Mouse (Mus musculus): ENCODE data around the gene Olfr855. TPM values are rescaled to one million over a fixed set of nuclear protein-coding genes. Genes with fewer than 3 reads are reported as not detected.

The Olfr855 gene
- total RNA-seq (2023), result not detected

DNA sequence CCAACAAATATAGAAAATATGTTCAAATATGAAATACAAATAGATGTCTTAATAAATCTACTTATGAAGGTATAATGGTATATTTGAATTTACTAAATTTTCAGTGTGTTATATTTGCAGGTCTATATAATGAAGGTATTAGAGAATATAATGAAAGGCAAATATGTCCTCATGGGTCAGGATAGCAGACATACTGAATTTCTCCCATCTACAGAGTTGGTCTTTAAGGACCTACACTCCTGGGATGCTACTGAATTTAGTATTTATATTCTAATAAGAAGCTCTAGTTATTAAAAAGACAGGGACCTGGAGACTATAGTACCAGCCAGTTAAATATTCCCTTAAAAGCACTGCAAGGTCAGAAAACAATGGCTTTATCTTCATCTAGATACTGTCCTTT lies at the start of gene Olfr855:
TSS of gene Olfr855 (plus strand) at position 301 of the 400 bp plus-strand sequence.

DNA sequence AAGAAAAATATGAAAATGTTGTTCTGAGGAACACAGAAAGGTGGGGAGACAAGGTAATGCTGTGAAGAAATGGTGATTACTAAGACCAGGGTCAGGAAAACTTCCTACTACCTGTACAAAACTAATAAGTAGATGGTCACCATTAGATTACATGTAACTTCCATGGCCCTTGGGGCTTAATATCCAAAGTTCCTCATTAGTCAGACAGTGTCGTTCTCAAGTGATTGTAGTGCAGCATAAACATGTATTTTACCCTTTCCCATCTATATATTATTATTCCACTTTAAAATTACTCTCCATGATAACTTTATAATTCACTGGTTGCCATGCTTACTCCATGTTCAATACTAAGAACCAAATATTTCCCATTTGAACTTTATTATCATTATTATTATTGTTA lies 41.4 kb upstream of the Olfr855 start, which contains the start of gene Olfr853:
TSS of gene Olfr853 (minus strand) at position 101 of the 400 bp plus-strand sequence.

DNA sequence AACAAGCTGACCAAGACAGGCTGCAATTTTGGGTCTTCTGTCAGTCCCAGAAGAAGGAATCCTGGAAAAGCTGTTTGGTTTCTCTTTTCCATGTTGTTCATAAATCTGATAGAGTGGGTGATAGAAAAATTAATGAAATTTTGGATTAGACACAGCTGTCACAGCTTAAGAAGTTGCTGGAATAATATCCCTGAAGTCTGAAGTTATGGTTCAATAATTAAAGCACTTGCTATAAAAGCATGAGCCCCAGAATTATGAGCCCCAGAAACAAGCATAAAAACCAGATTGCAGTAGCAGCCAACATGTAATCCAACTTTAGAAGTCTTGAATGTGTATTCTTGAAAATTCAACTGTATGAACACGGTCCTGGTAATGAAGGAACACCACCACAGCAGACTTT lies 15.1 kb upstream of the Olfr855 start, which contains the start of gene Olfr854:
TSS of gene Olfr854 (minus strand) at position 101 of the 400 bp plus-strand sequence.

DNA sequence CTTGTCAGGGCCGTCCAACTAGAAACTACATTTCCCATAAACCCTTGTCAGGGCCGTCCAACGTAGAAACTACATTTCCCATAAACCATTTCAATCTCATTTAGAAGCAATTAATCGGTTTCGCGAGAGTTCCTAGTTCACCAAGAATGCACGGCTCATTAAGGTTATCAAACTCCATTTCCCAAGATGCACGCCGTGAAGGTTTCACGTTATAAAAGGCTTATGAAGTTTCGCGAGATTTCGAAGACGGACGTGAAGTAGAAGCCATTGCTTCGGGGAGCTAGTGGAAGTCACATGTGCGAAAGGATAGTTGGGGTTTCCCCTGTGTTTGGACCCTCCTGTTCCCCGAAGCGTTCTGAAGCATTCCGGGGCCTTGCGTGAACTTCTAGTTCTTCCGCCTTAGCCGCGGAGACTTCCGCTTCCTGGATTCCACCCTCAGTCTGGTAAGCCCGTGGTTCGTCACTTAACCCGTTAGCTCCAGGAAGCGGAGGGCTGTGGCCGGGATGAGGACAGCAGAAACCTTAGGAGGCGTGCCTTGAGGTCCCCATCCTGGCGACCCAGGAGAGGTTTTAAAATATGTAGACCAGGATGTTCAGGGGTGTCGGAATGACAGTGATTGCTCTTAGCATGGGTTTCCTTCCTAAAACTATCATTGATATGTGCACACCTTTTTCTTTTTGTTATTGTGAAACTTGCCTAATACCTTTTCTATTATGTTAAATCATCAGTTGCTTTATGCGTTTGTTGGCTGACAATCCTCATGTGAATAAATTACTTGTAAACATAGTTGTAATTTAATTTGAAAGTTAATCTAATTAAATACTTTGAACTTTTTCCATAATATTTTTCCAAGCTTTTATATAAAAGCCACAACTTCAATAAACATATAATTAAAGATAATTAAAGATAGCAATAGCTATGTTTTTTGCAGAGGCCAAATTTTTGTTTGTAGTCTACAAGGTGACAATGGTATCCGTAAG lies 39.7 kb downstream of the Olfr855 start, which contains the start of gene Zfp317:
TSS of gene Zfp317 (plus strand) at position 260 of the 980 bp plus-strand sequence.

Other genes starting within 250 kb of the Olfr855 start
- gene Olfr845, start 246.2 kb upstream of the Olfr855 start, total RNA-seq (2023), result not detected
- not detected for gene Olfr846, start 218.6 kb upstream of the Olfr855 start, total RNA-seq (2023)
- gene Olfr847, start 203.9 kb upstream of the Olfr855 start, total RNA-seq (2023), result not detected
- not detected for gene Olfr849, start 142.4 kb upstream of the Olfr855 start, total RNA-seq (2023)
- not detected for gene Olfr850, start 104.4 kb upstream of the Olfr855 start, total RNA-seq (2023)
- not detected for gene Olfr851, start 89.3 kb upstream of the Olfr855 start, total RNA-seq (2023)
- gene Olfr853, start 41.5 kb upstream of the Olfr855 start, total RNA-seq (2023), result not detected
- not detected for gene Olfr854, start 15.2 kb upstream of the Olfr855 start, total RNA-seq (2023)
- gene Zfp317, start 39.5 kb downstream of the Olfr855 start, total RNA-seq (2023), result 10 to 100 TPM; 12.4 to 17.1 TPM
- not detected for gene Olfr857, start 126.8 kb downstream of the Olfr855 start, total RNA-seq (2023)
- gene Olfr58, start 197.7 kb downstream of the Olfr855 start, total RNA-seq (2023), result not detected
- not detected for gene Olfr859, start 222.3 kb downstream of the Olfr855 start, total RNA-seq (2023)